Mouse (Mus musculus) stomach, postnatal 0 days (tissue): ENCODE measurements around the gene Inf2. TPM values are rescaled to one million over a fixed set of nuclear protein-coding genes. Genes with fewer than 3 reads are reported as not detected.
A peak's percentile ranks its signal among the peaks of the same experiment; 100 is the strongest.

Source experiments
- ATAC-seq: fragments of 200-750 bp; cut with Nextera tagmentation; 2 replicates; pipeline ENCODE4 v1.8.0; 2017; ENCODE audit not compliant: low FRiP score, low TSS enrichment
- DNase-seq: peaks from one replicate; pipeline ENCODE4 v3.0.0-alpha.2; 2016; ENCODE audit warnings: low spot score
- H3K27ac ChIP-seq: fragments of 300-500 bp; sonication (generic); replicated peaks from 2 replicates; pipeline ENCODE4 v1.5.1; 2014; ENCODE audit warnings: mild to moderate bottlenecking, control low read depth
- H3K27me3 ChIP-seq: fragments of 300-500 bp; sonication (generic); 2 replicates; pipeline ENCODE4 v1.6.1; 2014; ENCODE audit warnings: low read length; ENCODE audit not compliant: control insufficient read depth, insufficient read depth
- H3K36me3 ChIP-seq: fragments of 300-500 bp; sonication (generic); 2 replicates; pipeline ENCODE4 v1.6.1; 2014; ENCODE audit warnings: low read length, mixed read lengths; ENCODE audit not compliant: control insufficient read depth, insufficient read depth
- H3K4me1 ChIP-seq: fragments of 300-500 bp; sonication (generic); replicated peaks from 2 replicates; pipeline ENCODE4 v1.6.1; 2014; ENCODE audit warnings: antibody characterized with exemption; ENCODE audit not compliant: control insufficient read depth, insufficient read depth
- H3K4me2 ChIP-seq: fragments of 300-500 bp; sonication (generic); replicated peaks from 2 replicates; pipeline ENCODE4 v1.6.1; 2014; ENCODE audit warnings: low read depth, mild to moderate bottlenecking, control low read depth, moderate library complexity
- H3K4me3 ChIP-seq: fragments of 300-500 bp; sonication (generic); 2 replicates; pipeline ENCODE4 v1.5.1; 2014; ENCODE audit warnings: low read depth, low read length, control low read depth
- H3K9ac ChIP-seq: fragments of 300-500 bp; sonication (generic); 2 replicates; pipeline ENCODE4 v1.6.1; 2014; ENCODE audit warnings: mild to moderate bottlenecking, low read length, control low read depth, mixed read lengths
- H3K9me3 ChIP-seq: fragments of 300-500 bp; sonication (generic); 2 replicates; pipeline ENCODE4 v1.6.1; 2016; ENCODE audit warnings: low read length; ENCODE audit not compliant: control insufficient read depth
- CTCF ChIP-seq: IDR thresholded peaks from 2 replicates; pipeline ENCODE4 v1.5.1; 2016; ENCODE audit warnings: antibody characterized with exemption, low read depth, mild to moderate bottlenecking, moderate library complexity
- EP300 ChIP-seq: optimal IDR thresholded peaks from 2 replicates; pipeline ENCODE3; 2016; ENCODE audit warnings: antibody characterized with exemption
- WGBS: fragments of 180-500 bp; shearing (Covaris S2); extraction: QIAGEN DNeasy Blood & Tissue Kit; methylation state at CpG from one replicate; pipeline ENCODE4 v1.1.7; 2014; 5-methylcytosine and 5-hydroxymethylcytosine counted together
- polyA plus RNA-seq: library from polyadenylated mRNA; unstranded; fragments of >200 nt; fragmentation: Nextera tagmentation; extraction: Ambion mirVana; gene quantifications from 2 replicates; pipeline ENCODE4 v1.2.1, GENCODE M21; 2015

Inf2 gene
- polyA plus RNA-seq, 1 experiment from 2014 or later, result 1.5 TPM

GRCm38 (mm10) chr12:112630796-112631195 lies 42.2 kb downstream of the Inf2 start:
- H3K9ac ChIP-seq, result no peak overlapping the region
- no peak for TF ChIP-seq EP300
- no peak for TF ChIP-seq CTCF
- ATAC-seq, result no peak

GRCm38 (mm10) chr12:112631472-112631871 lies 42.9 kb downstream of the Inf2 start:
- no peaks in the 10 kb centered on the region for H3K27me3 ChIP-seq
- no peak for TF ChIP-seq CTCF
- TF ChIP-seq EP300, result no peak
- no peak overlapping the region for H3K27ac ChIP-seq
- H3K36me3 ChIP-seq, result no peaks in the 10 kb centered on the region
- H3K4me3 ChIP-seq, result no peak overlapping the region
- H3K9ac ChIP-seq, result no peak overlapping the region
- H3K4me1 ChIP-seq, result peaks cover 10% of the 10 kb centered on the region
- no peaks in the 10 kb centered on the region for H3K9me3 ChIP-seq
- ATAC-seq (no peak), DNase-seq (no peak)
- WGBS, result 30% methylated on average over 1 of the region's 1 CpGs
- no peak overlapping the region for H3K4me2 ChIP-seq

More at GRCm38 (mm10) chr12:112630796-112631195, 42.2 kb downstream of the Inf2 start:
- Histone ChIP-seq H3K36me3 (no peaks in the 10 kb centered on the region), H3K4me2 (no peak overlapping the region), H3K4me1 (peaks cover 10% of the 10 kb centered on the region), H3K27ac (no peak overlapping the region), H3K4me3 (no peak overlapping the region), H3K9me3 (no peaks in the 10 kb centered on the region), H3K27me3 (no peaks in the 10 kb centered on the region)
- no peak for DNase-seq
- 49% methylated on average over 5 of the region's 5 CpGs for WGBS

- no peak overlapping the region for H3K4me2 ChIP-seq
- no peaks in the 10 kb centered on the region for H3K27me3 ChIP-seq
- H3K4me3 ChIP-seq, result no peak overlapping the region
- H3K9ac ChIP-seq, result no peak overlapping the region
- H3K9me3 ChIP-seq, result no peaks in the 10 kb centered on the region
- TF ChIP-seq EP300 (no peak), CTCF (no peak)
- no peak overlapping the region for H3K27ac ChIP-seq
- ATAC-seq, result no peak
- H3K4me1 ChIP-seq, result peaks cover 6% of the 10 kb centered on the region
- H3K36me3 ChIP-seq, result no peaks in the 10 kb centered on the region
- DNase-seq, result no peak
- WGBS, result 49% methylated on average over 11 of the region's 11 CpGs
Measured at GRCm38 (mm10) chr12:112632084-112632777, 43.6 kb downstream of the Inf2 start.

GRCm38 (mm10) chr12:112632907-112633306 lies 44.3 kb downstream of the Inf2 start:
- H3K9me3 ChIP-seq, result no peaks in the 10 kb centered on the region
- DNase-seq, result no peak
- no peak overlapping the region for H3K4me2 ChIP-seq

GRCm38 (mm10) chr12:112633686-112634085 lies 45.1 kb downstream of the Inf2 start:
- no peak overlapping the region for H3K4me3 ChIP-seq
- DNase-seq (peak; percentile 75), ATAC-seq (peak; percentile 62)
- TF ChIP-seq EP300 (no peak), CTCF (peak; percentile 56)
- WGBS, result 58% methylated on average over 9 of the region's 9 CpGs
- H3K9ac ChIP-seq, result no peak overlapping the region
- H3K4me2 ChIP-seq, result no peak overlapping the region
- H3K27ac ChIP-seq, result no peak overlapping the region
- peaks cover 6% of the 10 kb centered on the region for H3K4me1 ChIP-seq
- H3K36me3 ChIP-seq, result no peaks in the 10 kb centered on the region
- H3K27me3 ChIP-seq, result no peaks in the 10 kb centered on the region
- H3K9me3 ChIP-seq, result no peaks in the 10 kb centered on the region

More at GRCm38 (mm10) chr12:112632907-112633306, 44.3 kb downstream of the Inf2 start:
- H3K36me3 ChIP-seq, result no peaks in the 10 kb centered on the region
- WGBS, result 78% methylated on average over 5 of the region's 5 CpGs
- H3K9ac ChIP-seq, result no peak overlapping the region
- peaks cover 6% of the 10 kb centered on the region for H3K4me1 ChIP-seq
- TF ChIP-seq CTCF, result no peak
- no peak for TF ChIP-seq EP300
- no peak overlapping the region for H3K4me3 ChIP-seq
- no peak for ATAC-seq
- H3K27ac ChIP-seq, result no peak overlapping the region
- H3K27me3 ChIP-seq, result no peaks in the 10 kb centered on the region

GRCm38 (mm10) chr12:112639526-112639925 lies 50.9 kb downstream of the Inf2 start:
- Histone ChIP-seq H3K9me3 (no peaks in the 10 kb centered on the region), H3K4me1 (no peaks in the 10 kb centered on the region), H3K4me3 (no peak overlapping the region), H3K27me3 (no peaks in the 10 kb centered on the region), H3K4me2 (no peak overlapping the region), H3K27ac (no peak overlapping the region), H3K9ac (no peak overlapping the region), H3K36me3 (no peaks in the 10 kb centered on the region)
- DNase-seq, result no peak
- WGBS, result 84% methylated on average over 10 of the region's 10 CpGs
- no peak for TF ChIP-seq EP300
- no peak for ATAC-seq
